Mouse (Mus musculus) heart, adult 2 months (tissue): ENCODE results near the gene Ppp1r12b.

Source experiments
- CTCF ChIP-seq: fragments of 200-600 bp; IDR thresholded peaks from 2 replicates; pipeline ENCODE4 v1.8.1; 2022; ENCODE audit warnings: antibody characterized with exemption, mild to moderate bottlenecking, moderate library complexity
- POLR2A ChIP-seq: fragments of 200-500 bp; IDR thresholded peaks from 2 replicates; pipeline ENCODE4 v1.6.1; 2011; ENCODE audit warnings: mild to moderate bottlenecking, low read depth, low read length, control low read depth; ENCODE audit not compliant: insufficient read depth

- TF ChIP-seq CTCF (no peak), POLR2A (no peak)
Measured at GRCm38 (mm10) chr1:134875800-134876199, 79.9 kb downstream of the Ppp1r12b start.
